Mouse (Mus musculus): ENCODE measurements at regions not wholly inside any gene's neighbourhood (a gene's known extent, or its start where the extent isn't known, plus 50 kb on each side); places are given as distances from the start of the nearest gene placed in this dataset.
A peak's percentile ranks its signal among the peaks of the same experiment; 100 is the strongest.

DNA sequence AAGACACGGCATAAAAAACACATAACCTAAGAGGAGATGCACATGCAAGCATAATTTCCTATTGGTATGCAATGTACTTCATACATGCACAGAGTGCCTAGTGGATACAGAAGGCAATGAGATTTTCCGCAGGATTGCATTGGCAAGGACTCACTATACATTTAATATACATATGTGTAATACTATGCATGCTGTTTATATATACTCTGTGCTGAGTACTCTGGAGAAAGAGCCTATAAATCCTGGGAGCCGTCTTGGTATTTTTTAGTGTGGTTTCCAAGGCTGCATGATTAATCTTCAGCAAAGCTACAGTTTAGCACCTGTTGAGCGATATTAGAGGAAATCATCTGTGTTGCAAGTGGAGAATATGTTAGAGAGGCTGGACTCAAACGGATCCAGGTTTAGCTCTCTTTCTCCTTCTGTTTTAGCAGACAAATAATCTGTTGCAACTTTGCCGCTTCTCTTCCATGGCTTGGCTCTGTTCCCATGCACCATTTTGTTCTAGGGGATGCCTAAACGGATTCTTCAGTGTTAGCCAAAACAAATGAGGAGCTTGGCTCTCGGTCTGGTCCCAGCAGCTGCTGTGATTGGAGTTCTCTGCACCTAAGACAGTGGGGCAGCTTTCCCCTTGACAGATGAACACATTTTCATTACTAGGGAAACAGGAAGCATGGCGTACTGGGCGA, 459.0 kb downstream of the Sorl1 start:
- Histone ChIP-seq H3K27ac (no peak overlapping the region), H3K4me2 (no peak overlapping the region), H3K4me1 (replicated peaks) (no peaks in the 10 kb centered on the region), H3K27me3 (no peaks in the 10 kb centered on the region), H3K9me3 (no peaks in the 10 kb centered on the region), H3K9ac (replicated peaks) (no peak overlapping the region), H3K4me3 (replicated peaks) (no peak overlapping the region), H3K36me3 (no peaks in the 10 kb centered on the region)
- no peak for ATAC-seq (ENCODE audit: insufficient number of reproducible peaks, insufficient read depth, low FRiP score, low TSS enrichment, low read depth)
- WGBS, result 80% methylated on average over 10 of the region's 10 CpGs

DNA sequence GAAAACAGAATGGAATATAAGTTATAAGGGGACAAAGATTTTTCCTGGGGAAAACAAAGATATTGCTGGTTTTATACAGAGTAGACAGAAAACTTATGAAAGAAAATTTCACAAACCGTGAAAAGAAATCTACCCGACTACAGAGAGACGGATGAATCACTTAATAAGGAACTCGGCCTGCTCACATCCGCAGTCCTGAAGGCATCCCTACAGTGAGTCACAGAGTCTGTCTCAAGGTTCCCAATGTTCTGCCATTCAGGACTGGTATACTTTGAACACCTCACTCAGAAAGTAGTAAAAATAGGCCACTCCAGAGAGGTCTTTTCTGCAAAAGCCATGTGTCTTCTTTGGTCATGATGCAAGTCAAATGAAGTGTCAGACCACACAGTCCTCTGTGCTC, 463.5 kb downstream of the Sorl1 start:
- Histone ChIP-seq H3K9me3 (no peaks in the 10 kb centered on the region), H3K9ac (replicated peaks) (no peak overlapping the region), H3K4me1 (replicated peaks) (no peaks in the 10 kb centered on the region), H3K4me3 (replicated peaks) (no peak overlapping the region), H3K4me2 (no peak overlapping the region), H3K27me3 (no peaks in the 10 kb centered on the region), H3K27ac (no peak overlapping the region), H3K36me3 (no peaks in the 10 kb centered on the region)
- WGBS, result 90% methylated on average over 5 of the region's 5 CpGs
- no peak for ATAC-seq (ENCODE audit: insufficient number of reproducible peaks, insufficient read depth, low FRiP score, low TSS enrichment, low read depth)

DNA sequence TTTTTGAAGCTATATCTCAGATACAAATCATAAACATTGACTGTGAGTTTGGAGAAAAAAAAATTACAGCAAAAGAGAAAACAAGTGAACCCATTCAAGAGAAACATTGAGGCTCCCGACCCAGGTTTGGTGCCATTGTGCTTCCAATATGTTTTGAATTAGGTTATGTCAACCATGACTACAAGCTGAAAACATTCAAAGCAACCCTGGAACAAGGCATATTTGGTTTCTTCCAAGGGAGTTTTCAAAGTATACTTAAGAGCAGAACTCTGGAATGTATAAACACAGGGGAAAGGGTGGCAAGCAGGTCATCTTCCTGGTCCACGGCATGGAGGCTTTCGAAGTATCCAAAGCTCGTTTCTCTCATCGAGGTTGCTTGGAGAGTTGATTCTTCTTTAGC, 464.1 kb downstream of the Sorl1 start:
- Histone ChIP-seq H3K9me3 (no peaks in the 10 kb centered on the region), H3K4me3 (replicated peaks) (no peak overlapping the region), H3K27me3 (no peaks in the 10 kb centered on the region), H3K36me3 (no peaks in the 10 kb centered on the region), H3K27ac (no peak overlapping the region), H3K4me1 (replicated peaks) (no peaks in the 10 kb centered on the region), H3K9ac (replicated peaks) (no peak overlapping the region), H3K4me2 (no peak overlapping the region)
- no peak for ATAC-seq (ENCODE audit: insufficient number of reproducible peaks, insufficient read depth, low FRiP score, low TSS enrichment, low read depth)
- 82% methylated on average over 5 of the region's 5 CpGs for WGBS

DNA sequence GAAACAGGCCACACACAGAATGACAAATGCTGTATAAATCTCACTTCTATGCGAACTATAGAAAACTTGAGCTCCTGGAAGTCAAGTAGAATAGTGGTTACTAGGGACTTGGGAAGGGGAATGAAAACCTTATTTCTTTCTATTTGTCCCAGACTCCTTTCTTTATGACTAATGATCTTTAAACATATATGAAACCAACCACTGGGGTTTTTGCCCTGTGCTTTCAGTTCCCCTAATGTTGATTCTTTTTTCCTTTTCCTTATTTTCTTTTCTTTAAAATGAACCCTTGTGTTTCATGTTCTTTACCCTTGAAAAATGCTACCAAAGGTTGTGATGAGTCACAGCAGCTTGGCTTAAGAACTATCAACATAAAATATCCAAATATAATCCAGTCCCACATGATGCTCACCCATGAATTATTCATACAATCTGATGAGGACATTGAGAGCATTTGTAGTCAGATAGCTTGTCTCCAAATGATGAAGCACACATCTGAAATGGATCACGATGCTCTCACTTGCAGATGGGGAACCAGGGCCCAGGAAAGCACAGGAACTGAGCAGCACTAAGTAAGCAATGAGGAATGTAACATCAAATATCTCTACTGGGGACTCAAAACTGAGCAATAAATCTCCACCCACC, 470.2 kb upstream of the Ubash3b start:
- WGBS, result 88% methylated on average over 2 of the region's 2 CpGs

DNA sequence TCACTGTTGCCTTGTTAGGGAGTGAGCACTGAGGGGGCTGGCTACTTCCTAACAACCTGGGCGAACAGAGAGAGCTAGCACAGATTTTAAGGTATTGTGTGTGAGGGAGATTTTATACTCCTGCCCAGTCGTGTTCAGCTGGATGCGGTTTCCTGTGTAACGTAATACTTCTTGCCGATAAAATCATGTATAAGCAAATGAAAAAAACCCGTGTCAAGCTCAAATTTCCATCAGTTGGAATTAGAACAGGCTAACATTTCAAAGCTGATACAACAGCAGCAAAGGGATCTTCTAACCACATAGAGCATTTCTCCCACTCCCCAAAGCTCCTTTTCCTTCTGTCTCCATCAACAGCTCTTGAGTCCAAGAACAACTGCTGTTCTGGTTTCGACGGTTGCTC, 459.8 kb upstream of the Ubash3b start:
- Histone ChIP-seq H3K27ac (peak overlapping the region; percentile 78), H3K4me1 (replicated peaks) (peaks cover 9% of the 10 kb centered on the region), H3K4me3 (replicated peaks) (no peak overlapping the region), H3K9ac (replicated peaks) (no peak overlapping the region), H3K4me2 (no peak overlapping the region), H3K27me3 (no peaks in the 10 kb centered on the region), H3K36me3 (no peaks in the 10 kb centered on the region), H3K9me3 (no peaks in the 10 kb centered on the region)
- 35% methylated on average over 8 of the region's 8 CpGs for WGBS
- ATAC-seq (ENCODE audit: insufficient number of reproducible peaks, insufficient read depth, low FRiP score, low TSS enrichment, low read depth), result no peak

More for the DNA sequence above, 470.2 kb upstream of the Ubash3b start:
- H3K9ac ChIP-seq (replicated peaks), result no peak overlapping the region
- H3K4me2 ChIP-seq, result no peak overlapping the region
- no peaks in the 10 kb centered on the region for H3K4me1 ChIP-seq (replicated peaks)
- no peaks in the 10 kb centered on the region for H3K36me3 ChIP-seq
- no peak overlapping the region for H3K4me3 ChIP-seq (replicated peaks)
- H3K27me3 ChIP-seq, result no peaks in the 10 kb centered on the region
- H3K9me3 ChIP-seq, result no peaks in the 10 kb centered on the region
- H3K27ac ChIP-seq, result no peak overlapping the region
- ATAC-seq (ENCODE audit: insufficient number of reproducible peaks, insufficient read depth, low FRiP score, low TSS enrichment, low read depth), result no peak

DNA sequence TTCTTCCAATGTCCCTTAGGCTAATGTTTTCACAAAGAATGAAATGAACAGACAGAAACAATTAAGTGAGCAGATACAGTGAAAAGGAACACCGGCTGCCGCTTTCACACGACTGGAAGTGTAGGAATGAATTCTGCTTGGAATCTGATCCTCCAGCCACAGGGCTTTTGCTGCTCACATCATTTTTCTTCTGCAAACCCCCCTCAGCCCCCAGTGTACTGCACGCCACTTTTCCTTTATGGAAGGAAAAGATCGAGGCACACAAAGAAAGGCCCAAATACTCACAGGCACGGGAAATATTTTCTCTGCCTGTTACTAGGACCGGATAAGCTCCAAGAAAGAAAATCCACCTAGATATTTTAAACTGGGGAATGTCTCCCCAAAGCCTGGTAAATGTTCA, 452.5 kb upstream of the Ubash3b start:
- H3K9ac ChIP-seq (replicated peaks), result 0 out of 2 replicates have a peak overlapping the region, but pooled peaks have one; percentile 12
- ATAC-seq (ENCODE audit: insufficient number of reproducible peaks, insufficient read depth, low FRiP score, low TSS enrichment, low read depth), result 0 out of 2 replicates have a peak, but pooled peaks have one; percentile 18
- no peaks in the 10 kb centered on the region for H3K36me3 ChIP-seq
- H3K27me3 ChIP-seq, result no peaks in the 10 kb centered on the region
- peak overlapping the region; percentile 43; the same call in 1 of the 2 replicates for H3K4me2 ChIP-seq
- peaks cover 53% of the 10 kb centered on the region for H3K4me1 ChIP-seq (replicated peaks)
- H3K9me3 ChIP-seq, result no peaks in the 10 kb centered on the region
- 12% methylated on average over 7 of the region's 7 CpGs for WGBS
- no peak overlapping the region for H3K4me3 ChIP-seq (replicated peaks)
- H3K27ac ChIP-seq, result peak overlapping the region; percentile 89

DNA sequence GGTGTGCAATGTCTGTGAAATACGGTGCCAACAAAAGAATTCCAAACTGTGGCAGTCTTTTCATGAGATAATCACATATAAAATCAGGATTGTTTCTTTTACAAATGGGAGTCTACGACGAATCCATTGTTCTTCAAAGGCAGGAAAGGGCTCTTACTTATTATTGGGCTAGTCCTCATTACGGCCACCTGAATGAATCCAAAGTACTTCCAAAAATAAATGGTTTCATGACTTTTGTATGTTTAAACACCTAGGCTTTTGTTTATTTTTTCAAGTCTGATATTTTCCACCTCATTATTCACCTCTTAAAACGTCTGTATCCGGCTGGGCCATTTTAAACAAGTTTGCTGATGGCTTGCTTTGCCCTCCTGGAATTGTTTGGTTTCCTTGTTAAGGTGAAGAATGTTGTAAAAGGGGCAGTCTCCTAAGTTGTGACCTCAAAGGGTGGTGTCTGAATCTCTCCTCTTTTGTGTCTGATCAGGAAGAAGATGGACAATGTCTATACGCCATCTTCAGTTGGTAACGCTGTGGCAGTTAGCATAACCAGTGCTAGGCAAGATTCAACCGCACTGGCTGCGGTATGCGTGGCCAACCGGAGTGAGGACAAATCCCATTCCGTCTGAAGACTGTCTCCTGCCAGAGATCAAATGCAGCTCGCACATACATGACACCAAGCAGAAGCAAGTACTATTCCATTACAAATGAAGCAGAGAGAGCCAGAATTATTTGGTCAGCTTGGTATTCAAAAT, 451.5 kb upstream of the Ubash3b start:
- 36% methylated on average over 14 of the region's 14 CpGs for WGBS
- H3K9ac ChIP-seq (replicated peaks), result no peak overlapping the region
- no peak overlapping the region for H3K4me3 ChIP-seq (replicated peaks)
- H3K27me3 ChIP-seq, result no peaks in the 10 kb centered on the region
- peaks cover 53% of the 10 kb centered on the region for H3K4me1 ChIP-seq (replicated peaks)
- H3K36me3 ChIP-seq, result no peaks in the 10 kb centered on the region
- H3K27ac ChIP-seq, result peak overlapping the region; percentile 91
- peak overlapping the region; percentile 43 for H3K4me2 ChIP-seq
- no peaks in the 10 kb centered on the region for H3K9me3 ChIP-seq
- ATAC-seq (ENCODE audit: insufficient number of reproducible peaks, insufficient read depth, low FRiP score, low TSS enrichment, low read depth), result no peak

DNA sequence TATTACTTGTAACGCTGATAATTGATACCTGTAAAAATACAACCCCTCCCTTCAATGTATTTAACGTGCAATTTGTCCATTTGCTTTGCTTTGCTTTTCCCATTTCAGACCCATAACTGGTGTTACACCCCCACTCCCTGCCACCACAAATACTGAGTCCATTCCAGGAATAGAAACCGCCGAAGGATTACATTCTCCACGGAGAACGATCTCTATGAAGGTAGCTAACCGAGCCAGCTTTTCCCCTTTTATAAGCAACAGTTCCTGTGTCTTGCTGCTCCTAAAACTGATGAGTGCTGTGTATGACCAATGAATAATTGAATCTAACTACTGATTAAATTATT, 450.9 kb upstream of the Ubash3b start:
- H3K4me1 ChIP-seq (replicated peaks), result peaks cover 53% of the 10 kb centered on the region
- H3K27ac ChIP-seq, result peak overlapping the region; percentile 91
- H3K36me3 ChIP-seq, result no peaks in the 10 kb centered on the region
- no peaks in the 10 kb centered on the region for H3K27me3 ChIP-seq
- 10% methylated on average over 7 of the region's 7 CpGs for WGBS
- no peaks in the 10 kb centered on the region for H3K9me3 ChIP-seq
- no peak overlapping the region for H3K9ac ChIP-seq (replicated peaks)
- ATAC-seq (ENCODE audit: insufficient number of reproducible peaks, insufficient read depth, low FRiP score, low TSS enrichment, low read depth), result no peak
- no peak overlapping the region for H3K4me3 ChIP-seq (replicated peaks)
- peak overlapping the region; percentile 43 for H3K4me2 ChIP-seq

DNA sequence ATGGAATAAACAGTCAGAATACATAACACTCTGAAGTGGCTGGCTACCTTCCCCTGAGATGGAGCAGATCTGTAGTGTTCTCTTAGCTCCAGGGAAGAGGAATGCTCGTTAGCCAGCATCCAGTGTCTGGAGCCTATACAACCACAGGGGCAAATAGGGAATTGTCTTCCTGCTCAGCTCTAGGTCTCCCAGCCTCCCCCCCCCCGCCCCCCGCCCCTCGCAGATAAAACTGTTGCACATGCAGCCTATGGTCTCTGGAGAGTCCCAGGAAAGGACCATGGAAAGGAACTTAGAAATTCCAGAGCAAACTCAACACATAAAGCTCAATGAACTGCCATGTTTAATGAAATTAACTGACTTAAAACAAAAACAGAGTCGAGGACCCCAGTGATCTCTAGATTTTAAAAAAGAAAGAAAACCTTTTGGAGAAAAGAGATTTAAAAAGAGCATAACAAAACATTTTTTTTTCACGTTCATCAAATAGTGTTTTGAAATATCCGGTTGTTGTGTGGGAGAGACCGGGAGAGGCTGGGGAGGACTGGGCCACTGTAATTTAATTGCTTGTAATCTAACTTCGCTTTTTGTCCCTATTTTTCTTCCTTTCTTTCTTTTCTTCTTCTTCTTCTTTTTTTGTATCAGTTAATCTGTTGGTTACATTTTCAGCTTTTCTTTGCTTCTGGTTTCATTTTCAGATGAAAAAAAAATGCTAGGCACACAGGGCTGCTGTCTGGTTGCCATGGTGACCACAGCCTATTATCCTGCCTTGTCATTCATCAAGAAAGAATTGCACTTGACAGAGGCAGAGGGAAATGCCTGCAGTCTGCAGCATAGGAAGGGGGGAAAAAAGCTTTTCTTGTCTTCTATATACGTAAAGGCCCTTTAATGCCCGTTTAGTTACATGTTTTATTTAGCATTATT, 450.3 kb upstream of the Ubash3b start:
- 18% methylated on average over 11 of the region's 11 CpGs for WGBS
- Histone ChIP-seq H3K4me1 (replicated peaks) (peaks cover 53% of the 10 kb centered on the region), H3K4me2 (peak overlapping the region; percentile 43), H3K36me3 (no peaks in the 10 kb centered on the region), H3K4me3 (replicated peaks) (0 out of 2 replicates have a peak overlapping the region, but pooled peaks have one; percentile 9), H3K27me3 (no peaks in the 10 kb centered on the region), H3K9ac (replicated peaks) (no peak overlapping the region), H3K27ac (peak overlapping the region; percentile 91), H3K9me3 (no peaks in the 10 kb centered on the region)
- peak; percentile 26; the same call in 1 of the 2 replicates for ATAC-seq (ENCODE audit: insufficient number of reproducible peaks, insufficient read depth, low FRiP score, low TSS enrichment, low read depth)

DNA sequence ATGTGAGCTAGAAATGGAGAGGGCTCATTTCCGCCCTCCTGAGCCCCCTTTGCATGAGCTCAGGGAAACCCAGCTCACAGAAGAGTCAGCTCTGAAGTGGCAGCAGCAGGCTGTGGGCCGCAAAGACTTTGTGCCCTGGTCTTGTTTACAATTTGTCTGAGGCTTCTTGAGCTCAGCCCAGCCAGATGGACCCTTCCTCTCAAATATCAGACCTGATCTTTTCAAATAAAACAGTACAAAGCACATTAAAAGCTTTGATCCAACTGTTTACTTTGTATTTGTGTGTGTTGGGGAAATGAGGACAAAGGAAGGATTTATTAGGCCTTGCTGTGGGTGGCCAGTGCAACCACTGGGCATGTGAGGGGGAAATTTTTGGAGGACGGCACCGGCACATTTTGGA, 448.9 kb upstream of the Ubash3b start:
- H3K36me3 ChIP-seq, result no peaks in the 10 kb centered on the region
- no peak for ATAC-seq (ENCODE audit: insufficient number of reproducible peaks, insufficient read depth, low FRiP score, low TSS enrichment, low read depth)
- no peak overlapping the region for H3K9ac ChIP-seq (replicated peaks)
- H3K9me3 ChIP-seq, result no peaks in the 10 kb centered on the region
- H3K27ac ChIP-seq, result peak overlapping the region; percentile 91
- H3K27me3 ChIP-seq, result no peaks in the 10 kb centered on the region
- H3K4me1 ChIP-seq (replicated peaks), result peaks cover 51% of the 10 kb centered on the region
- H3K4me2 ChIP-seq, result no peak overlapping the region
- H3K4me3 ChIP-seq (replicated peaks), result no peak overlapping the region
- 37% methylated on average over 4 of the region's 4 CpGs for WGBS

DNA sequence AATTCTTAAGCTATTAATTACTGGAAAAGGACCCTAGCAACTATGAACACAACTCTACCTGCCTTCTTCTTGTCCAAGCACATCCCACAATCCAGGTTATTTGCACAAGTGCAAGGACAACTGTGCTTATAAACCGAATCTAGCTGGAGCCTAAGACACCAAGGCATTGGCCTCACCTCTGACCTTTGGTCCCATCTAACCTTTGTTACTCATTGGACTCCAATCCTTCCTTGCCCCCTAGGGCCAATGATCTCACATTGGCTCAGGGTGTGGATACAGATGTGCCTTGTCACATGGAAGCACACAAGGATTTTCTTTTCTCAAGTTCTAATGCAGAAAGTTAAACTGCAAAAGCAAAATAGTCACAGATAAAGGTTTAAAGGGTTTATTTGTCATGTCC, 444.6 kb upstream of the Ubash3b start:
- Histone ChIP-seq H3K27ac (no peak overlapping the region), H3K4me3 (replicated peaks) (no peak overlapping the region), H3K9ac (replicated peaks) (no peak overlapping the region), H3K27me3 (no peaks in the 10 kb centered on the region), H3K4me1 (replicated peaks) (peaks cover 11% of the 10 kb centered on the region), H3K36me3 (no peaks in the 10 kb centered on the region), H3K9me3 (no peaks in the 10 kb centered on the region), H3K4me2 (no peak overlapping the region)
- 69% methylated on average over 1 of the region's 1 CpGs for WGBS
- ATAC-seq (ENCODE audit: insufficient number of reproducible peaks, insufficient read depth, low FRiP score, low TSS enrichment, low read depth), result no peak
